Mouse (Mus musculus) liver, embryonic 12.5 days (tissue): Measurements from ENCODE around the gene Tnfsf13. TPM values are rescaled to one million over a fixed set of nuclear protein-coding genes. Genes with fewer than 3 reads are reported as not detected.
A peak's percentile ranks its signal among the peaks of the same experiment; 100 is the strongest.

Experiments
- microRNA counts: library from miRNA; unstranded; fragments of <30 nt; microRNA quantifications from one replicate; lab custom pipeline; 2017
- microRNA-seq: library from miRNA; unstranded; fragments of <30 nt; microRNA quantifications from one replicate; pipeline ENCODE4, GENCODE M21; 2017
- polyA plus RNA-seq: library from polyadenylated mRNA; unstranded; fragments of >200 nt; fragmentation: Nextera tagmentation; extraction: Ambion mirVana; gene quantifications from 2 replicates; pipeline ENCODE4 v1.2.1, GENCODE M21; 2016

Gene Tnfsf13
- polyA plus RNA-seq, 1 experiment from 2014 or later: 0.14 TPM

MicroRNAs encoded within 50 kb of the gene (microRNA counts, 519-probe panel; counts per million panel counts)
- microRNA mmu-miR-1934 (lab: Ali Mortazavi, UCI): 582 counts per million, percentile 70 among the panel's probes with 10 or more counts
- microRNA mmu-miR-467f (lab: Ali Mortazavi, UCI): 582 counts per million, percentile 70 among the panel's probes with 10 or more counts

Small RNAs within 50 kb of the gene (microRNA-seq; reads per million reads assigned to microRNA genes)
- gene Mir1934 (14.8 reads per million, percentile 27 among the genes with 10 or more reads in this experiment), gene Mir467f (not detected)

Other genes with a start within 250 kb of the Tnfsf13 start
- 0.06 and 0.17 TPM in 2 replicates for gene Dnah2, start 136.7 kb downstream of the Tnfsf13 start, polyA plus RNA-seq
- gene Efnb3, start 125.6 kb downstream of the Tnfsf13 start, polyA plus RNA-seq: 1.7 and 2.3 TPM in 2 replicates
- 24.3 and 27.1 TPM in 2 replicates for gene Wrap53, start 105.5 kb downstream of the Tnfsf13 start, polyA plus RNA-seq
- 110 TPM in 2 replicates for gene Trp53, start 105.4 kb downstream of the Tnfsf13 start, polyA plus RNA-seq
- 38.3 and 39.8 TPM in 2 replicates for gene Atp1b2, start 79.8 kb downstream of the Tnfsf13 start, polyA plus RNA-seq
- gene Shbg, start 67.9 kb downstream of the Tnfsf13 start, polyA plus RNA-seq: 33.0 and 34.9 TPM in 2 replicates
- gene Sat2, start 63.8 kb downstream of the Tnfsf13 start, polyA plus RNA-seq: 11.5 and 12.4 TPM in 2 replicates
- gene Fxr2, start 52.8 kb downstream of the Tnfsf13 start, polyA plus RNA-seq: 22.5 and 23.4 TPM in 2 replicates
- not detected in 2 replicates for gene Sox15, start 30.5 kb downstream of the Tnfsf13 start, polyA plus RNA-seq
- gene Mpdu1, start 23.1 kb downstream of the Tnfsf13 start, polyA plus RNA-seq: 38.2 and 39.4 TPM in 2 replicates
- gene Cd68, start 19.6 kb downstream of the Tnfsf13 start, polyA plus RNA-seq: 14.5 and 15.0 TPM in 2 replicates
- 393 and 408 TPM in 2 replicates for gene Eif4a1, start 13.4 kb downstream of the Tnfsf13 start, polyA plus RNA-seq
- 53.8 and 56.2 TPM in 2 replicates for gene Senp3, start 3.7 kb downstream of the Tnfsf13 start, polyA plus RNA-seq
- gene Tnfsf12, start 10.1 kb upstream of the Tnfsf13 start, polyA plus RNA-seq: 3.3 and 3.6 TPM in 2 replicates
- 0.72 and 0.98 TPM in 2 replicates for gene Tnfsfm13, start 10.3 kb upstream of the Tnfsf13 start, polyA plus RNA-seq
- gene Polr2a, start 72.9 kb upstream of the Tnfsf13 start, polyA plus RNA-seq: 17.4 and 20.2 TPM in 2 replicates
- gene Slc35g3, start 76.2 kb upstream of the Tnfsf13 start, polyA plus RNA-seq: not detected in 2 replicates
- gene Zbtb4, start 80.1 kb upstream of the Tnfsf13 start, polyA plus RNA-seq: 0.43 and 0.70 TPM in 2 replicates
- 0.63 and 0.64 TPM in 2 replicates for gene Chrnb1, start 110.2 kb upstream of the Tnfsf13 start, polyA plus RNA-seq
- 0.45 and 0.48 TPM in 2 replicates for gene Fgf11, start 116.1 kb upstream of the Tnfsf13 start, polyA plus RNA-seq
- gene Tmem102, start 119.8 kb upstream of the Tnfsf13 start, polyA plus RNA-seq: 0.59 and 0.72 TPM in 2 replicates
- not detected in 2 replicates for gene Gm39566, start 129.5 kb upstream of the Tnfsf13 start, polyA plus RNA-seq
- not detected in 2 replicates for gene Spem2, start 132.7 kb upstream of the Tnfsf13 start, polyA plus RNA-seq
- not detected in 2 replicates for gene Spem1, start 136.4 kb upstream of the Tnfsf13 start, polyA plus RNA-seq
- 1.3 and 1.4 TPM in 2 replicates for gene Nlgn2, start 152.0 kb upstream of the Tnfsf13 start, polyA plus RNA-seq
- gene Tmem256, start 152.7 kb upstream of the Tnfsf13 start, polyA plus RNA-seq: 330 and 338 TPM in 2 replicates
- 37.0 and 37.7 TPM in 2 replicates for gene Plscr3, start 160.6 kb upstream of the Tnfsf13 start, polyA plus RNA-seq
- gene Tnk1, start 172.9 kb upstream of the Tnfsf13 start, polyA plus RNA-seq: 1.2 and 1.4 TPM in 2 replicates
- gene Tmem95, start 192.2 kb upstream of the Tnfsf13 start, polyA plus RNA-seq: not detected in 2 replicates
- gene Kctd11, start 195.6 kb upstream of the Tnfsf13 start, polyA plus RNA-seq: 1.3 TPM in 2 replicates
- 7.6 and 8.1 TPM in 2 replicates for gene Acap1, start 209.8 kb upstream of the Tnfsf13 start, polyA plus RNA-seq
- 2.3 TPM in 2 replicates for gene 2810408A11Rik, start 215.2 kb upstream of the Tnfsf13 start, polyA plus RNA-seq
- gene Neurl4, start 215.3 kb upstream of the Tnfsf13 start, polyA plus RNA-seq: 4.5 and 5.7 TPM in 2 replicates
- 125 TPM in 2 replicates for gene Gps2, start 228.1 kb upstream of the Tnfsf13 start, polyA plus RNA-seq
- gene Eif5a, start 236.2 kb upstream of the Tnfsf13 start, polyA plus RNA-seq: 2,199 and 2,266 TPM in 2 replicates